Mouse (Mus musculus) kidney, postnatal 14 days (tissue): ENCODE results near the gene Fam117b.

Experiments used
- DNase-seq: peaks from one replicate; pipeline ENCODE4 v3.0.0; 2022; ENCODE audit warnings: mixed read lengths

The Fam117b gene

DNA sequence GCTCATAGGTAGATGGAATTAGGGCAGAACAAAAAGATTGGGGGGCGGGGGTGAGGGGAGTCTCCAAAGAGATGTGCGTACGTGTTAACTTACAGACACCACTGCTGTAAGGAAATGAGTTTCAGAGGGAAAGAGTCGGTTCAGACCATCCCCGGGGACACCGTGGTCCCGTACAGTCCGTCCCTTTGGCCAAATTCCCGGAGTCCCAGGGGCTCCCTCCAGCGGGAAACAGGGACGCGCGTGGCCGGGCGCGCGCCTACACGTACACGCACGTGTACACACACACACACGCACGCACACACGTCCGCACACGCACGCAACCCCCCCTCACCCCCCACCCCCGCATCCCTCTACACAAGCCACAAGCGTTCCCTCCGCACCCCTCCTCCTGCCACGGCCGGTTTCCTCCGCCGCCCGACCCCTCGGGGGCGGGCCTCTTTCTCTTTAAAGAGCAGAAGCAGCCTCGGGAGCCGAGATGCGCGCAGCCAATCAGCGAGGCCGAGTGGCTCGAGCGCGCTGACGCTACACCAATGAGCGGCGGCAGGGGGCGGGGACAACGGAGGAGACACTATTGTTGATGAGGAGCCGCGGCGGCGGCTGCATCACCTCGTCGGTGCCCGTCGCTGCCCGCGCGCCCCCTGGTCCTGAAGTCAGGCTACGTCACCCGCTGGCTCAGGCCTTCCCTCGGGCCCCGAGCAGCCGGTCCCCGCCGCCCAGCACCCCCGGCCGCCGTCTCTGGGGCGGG lies at the start of gene Fam117b:
Gene Fam117b, plus strand, starts transcription at position 594 of the 745 bp plus-strand sequence.
- DNase-seq: peak; percentile 99

- no peak for DNase-seq
Measured at GRCm38 (mm10) chr1:59868041-59868440, 44.8 kb upstream of the Fam117b start.

DNA sequence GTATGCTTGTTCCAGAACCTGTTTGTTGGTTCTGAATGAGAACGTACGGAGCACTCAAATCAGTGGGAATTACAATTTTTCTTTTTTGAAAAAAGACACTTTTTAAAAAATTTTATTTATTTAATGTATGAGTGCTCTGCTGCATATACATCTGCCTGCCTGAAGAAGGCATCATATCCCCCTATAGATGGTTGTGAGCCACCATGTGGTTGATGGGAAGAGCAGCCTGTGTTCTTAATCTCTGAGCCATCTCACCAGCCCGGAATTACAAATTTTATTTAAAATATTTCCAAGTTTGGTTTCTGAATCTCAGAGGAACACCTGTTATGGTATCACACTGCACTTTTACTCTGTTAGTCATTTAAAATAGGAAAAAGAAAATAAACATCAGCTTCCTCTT lies 38.8 kb upstream of the Fam117b start:
- DNase-seq: no peak

GRCm38 (mm10) chr1:59878098-59878497 lies 34.7 kb upstream of the Fam117b start:
- no peak for DNase-seq

DNA sequence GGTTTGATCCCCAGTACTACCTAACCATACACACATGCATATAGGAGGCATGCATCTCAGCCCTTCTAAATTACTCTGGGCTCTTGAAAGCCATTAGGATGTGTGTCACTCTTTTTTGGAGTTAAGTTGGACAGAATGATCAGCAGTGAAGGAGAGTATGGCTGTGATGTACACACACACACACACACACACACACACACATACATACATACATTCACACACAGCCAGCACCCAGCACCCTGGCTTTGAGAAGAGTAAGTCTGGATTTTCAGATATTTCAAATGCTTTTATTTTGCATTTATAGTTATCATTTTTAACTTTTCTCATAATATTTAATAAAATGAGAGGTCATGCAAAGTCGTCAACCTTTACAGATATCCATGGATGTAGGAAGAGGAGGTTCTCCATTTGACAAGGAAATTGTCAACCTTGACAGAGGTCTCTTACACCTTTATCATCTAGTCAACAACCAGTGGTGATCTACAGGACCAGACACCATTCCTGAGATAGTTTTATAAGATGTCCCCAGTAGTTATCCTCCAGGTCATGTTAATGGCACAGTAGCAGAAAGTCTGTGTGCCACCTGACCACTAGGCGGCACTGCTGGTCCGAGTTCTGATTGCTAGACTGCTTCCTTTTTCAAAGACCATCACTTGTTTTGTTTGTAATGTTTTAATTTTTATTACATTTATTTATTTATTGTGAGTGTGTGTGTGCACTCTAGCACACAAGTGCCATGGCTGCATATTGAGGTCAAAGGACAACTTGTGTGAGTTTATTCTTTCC lies 29.3 kb upstream of the Fam117b start:
- DNase-seq: peak; percentile 83

- DNase-seq: no peak
Measured at GRCm38 (mm10) chr1:59886899-59887298, 25.9 kb upstream of the Fam117b start.

DNA sequence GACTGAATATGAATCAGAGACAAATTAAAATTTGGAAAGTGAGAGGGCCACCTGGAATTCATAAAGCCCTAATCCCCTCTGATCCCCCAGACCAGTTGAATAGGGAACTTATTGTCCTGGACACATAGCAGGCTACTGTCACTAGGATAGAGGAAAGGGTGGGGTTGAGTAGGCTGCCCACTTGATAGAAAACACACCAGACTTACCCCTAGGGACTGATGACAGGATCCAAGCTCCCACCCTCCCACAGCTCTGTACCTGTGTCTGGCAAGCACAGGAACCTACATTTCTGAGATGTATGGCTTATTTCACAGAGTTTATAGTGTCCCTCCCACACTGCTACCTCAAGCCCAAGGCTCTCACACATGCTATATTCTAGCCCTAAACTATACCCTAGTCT lies 24.8 kb upstream of the Fam117b start:
- no peak for DNase-seq

- peak; percentile 36 for DNase-seq
Measured at GRCm38 (mm10) chr1:59891185-59891584, 21.6 kb upstream of the Fam117b start.

DNA sequence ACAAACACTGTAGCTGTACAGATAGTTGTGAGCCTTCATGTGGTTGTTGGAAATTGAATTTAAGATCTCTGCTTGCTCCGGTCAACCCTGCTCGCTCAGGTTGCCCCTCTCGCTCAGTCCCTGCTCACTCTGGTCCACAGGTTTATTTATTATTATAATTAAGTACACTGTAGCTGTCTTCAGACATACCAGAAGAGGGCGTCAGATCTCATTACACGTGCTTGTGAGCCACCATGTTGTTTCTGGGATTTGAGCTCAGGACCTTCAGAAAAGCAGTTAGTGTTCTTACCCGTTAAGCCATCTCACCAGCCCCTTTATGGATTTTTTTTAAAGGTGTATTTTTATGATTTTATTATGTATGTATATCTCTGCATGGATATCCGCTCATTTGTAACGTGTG lies 20.0 kb upstream of the Fam117b start:
- DNase-seq: no peak

GRCm38 (mm10) chr1:59894025-59894424 lies 18.8 kb upstream of the Fam117b start:
- no peak for DNase-seq

DNA sequence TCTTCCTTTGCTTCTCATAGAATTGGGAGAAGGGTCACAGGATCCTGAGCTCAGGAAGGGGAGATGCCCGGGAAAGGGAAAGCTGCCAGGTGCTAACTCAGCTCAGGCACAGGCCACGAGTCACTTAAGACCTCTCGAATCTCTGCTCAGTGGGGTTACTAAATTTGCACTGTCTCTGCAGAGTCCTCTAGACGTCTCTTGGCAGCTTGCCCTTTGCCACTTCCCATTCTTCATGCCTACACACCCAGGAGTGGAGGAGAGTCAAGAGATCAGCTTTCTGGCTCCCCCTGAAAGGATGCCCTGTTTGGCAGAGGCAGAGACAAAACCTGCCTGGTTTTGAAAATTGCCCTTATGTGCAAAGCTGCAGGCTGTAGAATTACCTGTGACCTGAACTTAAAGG lies 17.4 kb upstream of the Fam117b start:
- DNase-seq: peak; percentile 66

GRCm38 (mm10) chr1:59897147-59897798 lies 15.5 kb upstream of the Fam117b start:
- DNase-seq: peak; percentile 37

DNA sequence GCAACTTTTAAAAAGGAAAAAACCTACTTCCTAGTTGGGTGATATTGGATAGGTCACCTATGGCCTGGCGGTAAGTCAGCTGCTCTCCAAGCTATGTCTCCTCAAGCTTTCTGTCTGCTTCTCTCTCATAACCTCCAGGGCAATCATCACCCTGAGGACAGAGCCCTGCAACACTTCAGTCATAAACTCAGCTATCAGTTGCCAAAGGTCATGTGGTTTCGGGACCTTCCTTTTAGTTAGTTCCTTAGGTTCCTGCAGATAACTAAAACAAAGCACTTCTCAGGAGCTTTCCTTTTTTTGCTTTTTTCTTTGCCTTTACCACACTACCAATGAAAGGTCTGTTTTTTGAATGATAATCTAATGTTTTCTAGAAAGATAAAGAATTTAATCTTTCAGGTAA lies 13.1 kb upstream of the Fam117b start:
- DNase-seq: no peak

- DNase-seq: no peak
Measured at GRCm38 (mm10) chr1:59901082-59901876, 11.5 kb upstream of the Fam117b start.

DNA sequence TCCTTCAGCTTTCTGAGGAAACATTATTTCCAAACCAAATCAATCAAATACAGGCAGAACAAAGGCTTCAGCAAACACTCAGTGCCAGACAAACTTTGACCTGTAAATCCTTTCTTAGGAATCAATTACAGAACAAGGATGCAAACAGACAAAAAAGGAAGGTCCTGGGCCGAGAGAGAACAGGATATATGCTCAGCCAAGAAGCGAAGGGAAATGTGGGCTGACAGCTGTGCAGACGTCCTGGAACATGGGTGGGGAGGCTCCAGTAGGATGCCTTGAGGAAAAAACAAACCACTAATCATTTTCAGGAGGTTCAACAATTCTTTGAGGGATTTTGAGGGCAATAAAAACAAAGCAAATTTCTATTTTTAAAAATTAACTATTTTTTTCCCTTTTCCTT lies 10.2 kb upstream of the Fam117b start:
- peak; percentile 70 for DNase-seq

- DNase-seq: no peak
Measured at GRCm38 (mm10) chr1:59904630-59905295, 8.0 kb upstream of the Fam117b start.

GRCm38 (mm10) chr1:59905916-59906315 lies 6.9 kb upstream of the Fam117b start:
- DNase-seq: peak; percentile 29

DNA sequence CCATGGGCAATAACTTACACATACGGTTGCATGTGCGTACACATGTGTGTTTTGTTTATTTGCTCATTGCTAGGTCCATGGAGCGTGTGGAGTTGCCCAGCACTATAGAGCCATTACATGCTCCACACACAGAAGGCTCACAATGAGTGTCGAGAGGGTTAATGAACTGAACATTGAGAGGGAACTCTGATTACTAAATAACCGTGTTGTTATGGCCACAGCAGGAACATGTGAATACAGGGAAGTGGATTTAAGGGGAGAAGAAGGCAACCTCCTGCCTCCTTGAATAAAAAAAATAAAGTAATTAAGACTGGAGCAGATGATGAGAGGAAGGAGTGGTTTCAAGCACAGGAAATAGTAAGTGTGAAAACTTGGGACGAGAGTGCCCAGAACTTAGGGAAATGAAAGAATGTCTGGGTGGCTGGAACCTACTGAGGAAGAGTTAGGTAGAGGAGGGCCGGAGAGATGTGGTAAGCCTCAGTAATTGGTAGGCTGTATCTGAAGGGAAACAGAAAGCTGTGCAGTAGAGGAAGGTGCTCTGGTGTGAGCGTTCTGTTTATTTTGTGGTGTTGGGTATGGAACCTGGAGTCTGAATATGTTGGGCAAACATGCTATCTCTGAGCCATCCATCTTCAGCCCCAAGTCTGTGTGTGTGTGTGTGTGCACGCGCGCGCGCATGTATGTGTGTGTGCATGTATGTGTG lies 5.8 kb upstream of the Fam117b start:
- no peak for DNase-seq

- peak; percentile 23 for DNase-seq
Measured at GRCm38 (mm10) chr1:59907700-59908099, 5.1 kb upstream of the Fam117b start.

DNA sequence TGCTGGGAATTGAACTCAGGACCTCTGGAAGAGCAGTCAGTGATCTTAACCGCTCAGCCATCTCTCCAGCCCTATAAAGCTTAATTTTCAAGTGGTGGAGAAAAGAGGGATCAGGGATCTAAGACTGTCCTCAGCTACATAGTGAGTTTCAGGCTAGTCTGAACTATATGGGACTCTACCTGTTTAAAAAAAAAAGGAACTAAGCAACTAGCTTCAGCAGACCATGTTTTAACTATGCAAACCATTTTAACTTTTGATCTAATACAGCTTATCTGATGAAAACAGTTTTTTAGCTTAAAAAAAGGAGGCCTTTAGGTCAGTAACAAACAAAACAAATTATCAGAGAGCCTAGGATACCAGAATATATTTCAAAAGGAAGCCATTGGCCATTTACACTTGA lies 1.9 kb upstream of the Fam117b start:
- no peak for DNase-seq

DNA sequence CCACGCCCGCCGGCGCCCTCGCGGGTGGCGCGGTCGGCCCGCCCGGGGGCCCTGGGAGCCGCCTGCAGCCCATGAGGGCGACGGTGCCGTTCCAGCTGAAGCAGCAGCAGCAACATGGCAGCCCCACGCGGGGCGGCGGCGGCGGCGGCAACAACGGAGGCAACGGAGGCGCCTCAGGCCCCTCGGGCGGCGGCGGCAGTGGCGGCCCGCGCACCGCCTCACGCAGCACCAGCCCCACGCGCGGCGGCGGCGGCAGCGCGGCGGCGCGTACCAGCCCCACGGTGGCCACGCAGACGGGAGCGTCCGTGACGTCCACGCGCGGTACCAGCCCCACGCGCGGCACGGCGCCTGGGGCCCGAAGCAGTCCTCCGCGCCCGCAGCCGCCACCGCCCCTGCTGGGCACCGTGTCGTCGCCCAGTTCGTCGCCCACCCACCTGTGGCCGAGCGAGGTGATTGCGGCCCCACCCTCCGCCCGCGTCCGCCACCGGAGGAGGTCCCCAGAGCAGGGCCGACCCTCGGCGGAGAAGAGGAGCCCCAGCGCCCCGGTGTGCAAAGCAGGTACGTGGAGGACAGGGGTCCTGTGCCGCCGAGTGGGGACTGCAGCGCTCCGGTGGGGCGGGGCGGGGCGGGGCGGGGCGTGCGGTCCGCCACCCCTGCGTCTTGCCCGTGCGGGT lies 526 bp downstream of the Fam117b start:
- peak; percentile 58 for DNase-seq
